Mouse (Mus musculus) ES-E14 (cell line): Measurements from ENCODE around the gene Rab13. TPM values are rescaled to one million over a fixed set of nuclear protein-coding genes. Genes with fewer than 3 reads are reported as not detected.

Experiments
- DNase-seq: peaks from one replicate; pipeline ENCODE4 v3.0.0-alpha.2; 2013; ENCODE audit warnings: low read depth, low spot score
- H3K27ac ChIP-seq: 2 replicates; pipeline ENCODE4 v1.5.1; 2012; ENCODE audit warnings: low read depth, mild to moderate bottlenecking, low read length, moderate library complexity, mixed read lengths; ENCODE audit not compliant: poor library complexity, insufficient read depth, severe bottlenecking
- H3K36me3 ChIP-seq: 2 replicates; pipeline ENCODE4 v1.6.1; 2012; ENCODE audit warnings: mild to moderate bottlenecking, low read length, moderate library complexity, mixed read lengths; ENCODE audit not compliant: control insufficient read depth, poor library complexity, insufficient read depth, severe bottlenecking
- H3K4me1 ChIP-seq, 2 experiments: fragments of 150-350 bp in 1 of 2; sonication (generic) in 1 of 2; 2 replicates each; pipeline ENCODE4 v1.6.1; 2012; ENCODE audit warnings: low read length in 2 of 2, mild to moderate bottlenecking in 1 of 2, mixed read lengths in 1 of 2; ENCODE audit not compliant: control insufficient read depth in 2 of 2, insufficient read depth in 2 of 2, poor library complexity in 1 of 2
- H3K4me3 ChIP-seq, 2 experiments: fragments of 150-350 bp in 1 of 2; sonication (generic) in 1 of 2; 2 replicates each; pipeline ENCODE4 v1.5.1; 2012; ENCODE audit warnings: low read length in 2 of 2, low read depth in 1 of 2, mild to moderate bottlenecking in 1 of 2, mixed read lengths in 1 of 2; ENCODE audit not compliant: insufficient read depth in 1 of 2, poor library complexity in 1 of 2, severe bottlenecking in 1 of 2
- H3K9ac ChIP-seq: 2 replicates; pipeline ENCODE4 v1.6.1; 2012; ENCODE audit warnings: low read depth, mild to moderate bottlenecking, low read length, mixed read lengths; ENCODE audit not compliant: poor library complexity, insufficient read depth, severe bottlenecking
- H3K9me3 ChIP-seq: fragments of 150-350 bp; sonication (generic); 2 replicates; pipeline ENCODE4 v1.6.1; 2012; ENCODE audit warnings: low read depth, mild to moderate bottlenecking, low read length; ENCODE audit not compliant: control insufficient read depth, insufficient read depth
- CHD2 ChIP-seq: IDR thresholded peaks from 2 replicates; pipeline ENCODE4 v1.6.1; 2014; ENCODE audit warnings: mild to moderate bottlenecking, low read depth, low read length, inconsistent platforms
- HCFC1 ChIP-seq: IDR thresholded peaks from 2 replicates; pipeline ENCODE4 v1.6.1; 2012; ENCODE audit warnings: low read length, inconsistent platforms, borderline replicate concordance; ENCODE audit not compliant: insufficient read depth
- MAFK ChIP-seq: IDR thresholded peaks from 2 replicates; pipeline ENCODE4 v1.6.1; 2014; ENCODE audit warnings: mild to moderate bottlenecking, low read depth, low read length, inconsistent platforms; ENCODE audit not compliant: insufficient read depth
- ZC3H11A ChIP-seq: IDR thresholded peaks from 2 replicates; pipeline ENCODE4 v1.6.1; 2012; ENCODE audit warnings: low read depth, mild to moderate bottlenecking, inconsistent platforms, low read length, borderline replicate concordance
- ZNF384 ChIP-seq: IDR thresholded peaks from 2 replicates; pipeline ENCODE4 v1.6.1; 2012; ENCODE audit warnings: low read depth, low read length, inconsistent platforms
- in situ Hi-C, 2 experiments: fragments of 600-800 bp; cut with MboI; formaldehyde crosslinking; loops; one replicate each; pipeline ENCODE4 v1.15.1; 2025; ENCODE audit warnings: low sequenced_read_pairs in 2 of 2, inconsistent platforms in 1 of 2; ENCODE audit not compliant: unreplicated experiment in 2 of 2
- total RNA-seq: library from RNA; depleted of rRNA; stranded (reverse); fragments of 300-350 nt; gene quantifications from 2 replicates; pipeline ENCODE4 v1.2.3, GENCODE M21; 2012

The Rab13 gene
- total RNA-seq, 1 experiment = 13.2 TPM

DNA sequence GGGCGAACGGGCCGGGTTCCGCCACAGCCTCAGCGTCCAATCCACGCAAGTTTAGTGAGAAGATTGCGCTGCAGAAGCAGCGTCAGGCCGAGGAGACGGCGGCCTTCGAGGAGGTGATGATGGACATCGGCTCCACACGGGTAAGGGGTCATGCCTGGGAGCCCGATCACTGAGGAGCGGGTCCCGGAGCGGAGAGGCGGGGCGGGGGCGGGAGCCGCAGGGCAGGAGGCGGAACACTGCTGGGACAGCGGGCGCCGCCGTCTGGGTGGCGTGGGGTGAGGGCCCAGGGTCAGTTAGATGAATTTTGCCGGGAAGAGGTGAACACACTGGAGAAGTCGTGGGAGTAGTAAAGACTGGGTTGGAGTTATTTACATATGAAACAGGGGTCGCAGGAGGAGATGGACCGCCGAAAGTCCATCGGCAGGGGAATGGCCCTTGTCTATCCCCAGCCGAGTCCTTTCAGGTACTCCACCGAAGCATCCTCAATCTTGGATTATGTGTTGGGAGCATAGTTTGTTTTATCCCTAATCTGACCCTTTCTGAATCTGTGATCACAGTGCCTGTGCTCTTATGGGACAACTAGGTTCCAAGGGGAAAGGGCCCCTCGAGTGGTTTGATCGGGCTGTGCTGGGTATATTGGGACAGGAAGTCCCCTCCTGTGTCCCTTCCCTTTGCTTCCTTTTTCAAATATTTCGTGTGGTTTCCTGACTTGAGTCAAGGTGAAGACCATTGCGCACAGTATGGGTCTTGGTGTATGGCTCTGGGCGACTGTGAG lies 41.1 kb downstream of the Rab13 start:
- peak overlapping the region; percentile 96 to 97 for H3K4me3 ChIP-seq
- H3K36me3 ChIP-seq = peaks cover 23% of the 10 kb centered on the region
- in situ Hi-C loops = no loop called here
- H3K27ac ChIP-seq = peak overlapping the region; percentile 62; the same call in 1 of the 2 replicates
- H3K4me1 ChIP-seq = peaks cover 3 to 4% of the 10 kb centered on the region in 2 experiments; a peak in 3 of 4 replicates
- peak overlapping the region; percentile 91 for H3K9ac ChIP-seq
- no peaks in the 10 kb centered on the region for H3K9me3 ChIP-seq
- no peak for DNase-seq
- TF ChIP-seq CHD2 (no peak), MAFK (no peak), ZC3H11A (no peak), ZNF384 (no peak), HCFC1 (no peak)

DNA sequence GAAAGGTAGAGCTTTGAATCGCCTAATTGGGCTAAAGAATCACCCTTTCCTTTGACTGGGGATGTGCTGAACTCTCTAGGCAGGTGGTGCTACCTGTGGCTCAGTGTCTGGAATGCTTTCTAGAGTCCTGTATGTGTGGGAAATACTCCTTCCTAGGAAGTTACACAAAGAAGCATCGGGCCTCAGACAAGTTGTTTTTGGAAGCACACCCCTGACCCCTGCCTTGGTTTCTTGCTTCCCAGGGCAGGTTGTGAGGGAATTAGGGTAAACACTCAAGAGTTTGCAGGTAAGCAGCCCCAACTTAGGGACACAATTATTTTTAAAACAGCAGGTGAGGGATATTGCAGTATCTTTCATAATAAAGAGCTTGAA lies 41.7 kb downstream of the Rab13 start:
- Histone ChIP-seq H3K27ac (no peak overlapping the region), H3K36me3 (peaks cover 27% of the 10 kb centered on the region), H3K4me3 (peak overlapping the region; percentile 96 to 97), H3K9me3 (no peaks in the 10 kb centered on the region), H3K4me1 (peaks cover 3 to 4% of the 10 kb centered on the region in 2 experiments; a peak in 2 of 4 replicates), H3K9ac (peak overlapping the region; percentile 91)
- in situ Hi-C loops = no loop called here
- TF ChIP-seq ZC3H11A (no peak), ZNF384 (no peak), CHD2 (no peak), HCFC1 (no peak)
- DNase-seq = no peak

DNA sequence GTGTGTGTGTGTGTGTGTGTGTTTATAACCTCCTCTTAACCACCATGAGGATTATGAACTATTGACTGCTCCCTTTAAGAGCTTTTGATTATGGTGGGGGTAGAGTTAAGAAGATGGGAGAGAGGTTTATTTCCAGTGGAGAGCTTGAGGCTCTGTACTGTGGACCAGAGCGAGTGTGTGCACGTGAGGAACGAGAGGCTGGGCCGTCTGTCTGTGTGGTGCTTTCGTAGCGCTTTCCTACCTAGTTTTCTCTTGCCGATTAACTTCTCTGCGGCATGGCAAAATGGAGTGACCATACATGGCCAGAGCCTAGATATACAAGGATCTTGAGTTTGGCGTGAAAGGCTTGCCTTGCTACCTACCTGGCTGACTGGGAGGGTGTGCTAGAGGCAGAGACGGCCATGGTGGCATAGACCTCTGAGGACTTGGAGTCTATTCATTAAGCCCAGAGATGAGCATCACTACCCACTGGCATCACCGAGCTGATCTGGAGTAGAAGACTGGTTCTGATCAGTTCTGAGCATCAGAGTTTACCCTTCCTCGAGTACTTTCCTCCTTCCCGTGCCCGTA lies 42.4 kb downstream of the Rab13 start:
- Histone ChIP-seq H3K4me1 (peaks cover 3 to 4% of the 10 kb centered on the region in 2 experiments; a peak in 2 of 4 replicates), H3K9me3 (no peaks in the 10 kb centered on the region), H3K9ac (no peak overlapping the region), H3K27ac (no peak overlapping the region), H3K4me3 (no peak overlapping the region), H3K36me3 (peaks cover 29% of the 10 kb centered on the region)
- in situ Hi-C loops = no loop called here
- no peak for DNase-seq
- TF ChIP-seq ZC3H11A (no peak), CHD2 (no peak), MAFK (no peak), HCFC1 (no peak)

GRCm38 (mm10) chr3:90256731-90257530 lies 43.4 kb downstream of the Rab13 start:
- no peaks in the 10 kb centered on the region for H3K9me3 ChIP-seq
- TF ChIP-seq CHD2 (no peak), ZC3H11A (no peak), HCFC1 (no peak), ZNF384 (no peak), MAFK (no peak)
- no peak overlapping the region for H3K9ac ChIP-seq
- DNase-seq = no peak
- peaks cover 3 to 4% of the 10 kb centered on the region in 2 experiments; a peak in 2 of 4 replicates for H3K4me1 ChIP-seq
- H3K4me3 ChIP-seq = no peak overlapping the region
- peaks cover 26% of the 10 kb centered on the region for H3K36me3 ChIP-seq
- in situ Hi-C loops = no loop called here
- H3K27ac ChIP-seq = no peak overlapping the region
